7 mouse cellular contexts compared by ENCODE assay signal in the genomic region with DNA sequence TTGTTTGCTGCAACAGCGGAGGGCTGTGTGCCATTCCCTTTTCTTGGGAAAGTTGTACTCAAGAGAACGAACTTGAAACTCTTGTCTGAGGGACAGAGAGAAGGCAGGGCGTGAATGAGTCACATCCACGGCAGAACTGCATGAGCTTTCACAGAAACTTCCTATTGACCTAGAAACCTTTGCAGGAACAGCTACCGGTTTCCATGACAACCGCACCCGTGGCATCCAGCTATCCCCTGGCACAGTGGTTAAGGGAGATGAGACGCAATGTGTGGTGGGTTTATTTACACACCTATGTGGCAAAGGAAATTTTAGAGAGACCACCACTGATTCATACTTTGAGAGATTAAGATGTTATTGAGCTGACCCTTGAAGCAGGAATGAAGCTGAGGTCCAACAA.
"Had no signal": no experiment of that assay in that cellular context is flagged by ENCODE, and none has a peak within 500 bp of the region (broad histone marks: within the 10 kb centered on the region; RNA-seq: fewer than 3 reads in every experiment).

No protein-coding gene starts in this region.

- DNase-seq: kidney, adult 8-10 months; kidney, postnatal 25 days; lung, embryonic 14.5 days; lung, postnatal 10 days; lung, postnatal 4 days; thymus, adult 2 months; thymus, postnatal 25 days had no signal
